Mouse (Mus musculus): ENCODE data around the gene Eif4e.

Eif4e gene

GRCm38 (mm10) chr3:138526073-138526915, at the start of gene Eif4e:
Eif4e (plus strand) TSS chr3:138526179.
- DNase-seq (ENCODE audit: low read depth, low spot score) = no peak

GRCm38 (mm10) chr3:138479489-138479888, 46.5 kb upstream of the Eif4e start:
- no peak for DNase-seq (ENCODE audit: low read depth, low spot score)

GRCm38 (mm10) chr3:138481526-138482284, 44.3 kb upstream of the Eif4e start:
- DNase-seq (ENCODE audit: low read depth, low spot score) = peak; percentile 19

GRCm38 (mm10) chr3:138483240-138483639, 42.7 kb upstream of the Eif4e start:
- DNase-seq (ENCODE audit: low read depth, low spot score) = no peak

GRCm38 (mm10) chr3:138488584-138489326, 37.2 kb upstream of the Eif4e start:
- DNase-seq (ENCODE audit: low read depth, low spot score) = peak; percentile 71

GRCm38 (mm10) chr3:138489327-138490033, 36.5 kb upstream of the Eif4e start, which contains the start of gene Metap1:
Metap1 (minus strand) TSS chr3:138489515.
- DNase-seq (ENCODE audit: low read depth, low spot score) = peak; percentile 94

- no peak for DNase-seq (ENCODE audit: low read depth, low spot score)
Measured at GRCm38 (mm10) chr3:138490034-138490337, 36.0 kb upstream of the Eif4e start.

GRCm38 (mm10) chr3:138493668-138494067, 32.3 kb upstream of the Eif4e start:
- DNase-seq (ENCODE audit: low read depth, low spot score) = no peak

GRCm38 (mm10) chr3:138494565-138494964, 31.4 kb upstream of the Eif4e start:
- DNase-seq (ENCODE audit: low read depth, low spot score) = no peak

GRCm38 (mm10) chr3:138495166-138496145, 30.5 kb upstream of the Eif4e start:
- no peak for DNase-seq (ENCODE audit: low read depth, low spot score)

- DNase-seq (ENCODE audit: low read depth, low spot score) = no peak
Measured at GRCm38 (mm10) chr3:138498731-138499130, 27.2 kb upstream of the Eif4e start.

GRCm38 (mm10) chr3:138499854-138500740, 25.9 kb upstream of the Eif4e start:
- DNase-seq (ENCODE audit: low read depth, low spot score) = no peak

GRCm38 (mm10) chr3:138503754-138504153, 22.2 kb upstream of the Eif4e start:
- DNase-seq (ENCODE audit: low read depth, low spot score) = no peak

GRCm38 (mm10) chr3:138506749-138507148, 19.2 kb upstream of the Eif4e start:
- no peak for DNase-seq (ENCODE audit: low read depth, low spot score)

GRCm38 (mm10) chr3:138509581-138509980, 16.4 kb upstream of the Eif4e start:
- no peak for DNase-seq (ENCODE audit: low read depth, low spot score)

GRCm38 (mm10) chr3:138510471-138510870, 15.5 kb upstream of the Eif4e start:
- DNase-seq (ENCODE audit: low read depth, low spot score) = no peak

GRCm38 (mm10) chr3:138513243-138513642, 12.7 kb upstream of the Eif4e start:
- no peak for DNase-seq (ENCODE audit: low read depth, low spot score)

- no peak for DNase-seq (ENCODE audit: low read depth, low spot score)
Measured at GRCm38 (mm10) chr3:138514749-138515148, 11.2 kb upstream of the Eif4e start.

- no peak for DNase-seq (ENCODE audit: low read depth, low spot score)
Measured at GRCm38 (mm10) chr3:138515656-138516370, 10.2 kb upstream of the Eif4e start.

Data from A20 (cell line).